Mouse (Mus musculus) intestine, embryonic 15.5 days (tissue): ENCODE data around the gene Dennd5b. TPM values are rescaled to one million over a fixed set of nuclear protein-coding genes. Genes with fewer than 3 reads are reported as not detected.
"Not testable (repeated sequence)": the region's sequence is repeated elsewhere in the genome, so short reads cannot be mapped to it uniquely, and the experiment has no call there.

Experiments used
- ATAC-seq: fragments of 200-750 bp; cut with Nextera tagmentation; 2 replicates; pipeline ENCODE4 v1.8.0; 2017; ENCODE audit warnings: moderate TSS enrichment, moderate library complexity
- H3K27ac ChIP-seq: fragments of 300-500 bp; sonication (generic); 2 replicates; pipeline ENCODE4 v1.5.1; 2015; ENCODE audit warnings: mild to moderate bottlenecking, inconsistent platforms
- H3K27me3 ChIP-seq: fragments of 300-500 bp; sonication (generic); replicated peaks from 2 replicates; pipeline ENCODE4 v1.6.1; 2015; ENCODE audit warnings: inconsistent platforms
- H3K36me3 ChIP-seq: fragments of 300-500 bp; sonication (generic); 2 replicates; pipeline ENCODE4 v1.6.1; 2015; ENCODE audit warnings: inconsistent platforms
- H3K4me1 ChIP-seq: fragments of 300-500 bp; sonication (generic); replicated peaks from 2 replicates; pipeline ENCODE4 v1.6.1; 2015; ENCODE audit warnings: inconsistent platforms
- H3K4me2 ChIP-seq: fragments of 300-500 bp; sonication (generic); replicated peaks from 2 replicates; pipeline ENCODE4 v1.6.1; 2015; ENCODE audit warnings: mild to moderate bottlenecking, inconsistent platforms
- H3K4me3 ChIP-seq: fragments of 300-500 bp; sonication (generic); replicated peaks from 2 replicates; pipeline ENCODE4 v1.5.1; 2015; ENCODE audit warnings: inconsistent platforms
- H3K9ac ChIP-seq: fragments of 300-500 bp; sonication (generic); 2 replicates; pipeline ENCODE4 v1.6.1; 2015; ENCODE audit warnings: inconsistent platforms
- H3K9me3 ChIP-seq: fragments of 300-500 bp; sonication (generic); 2 replicates; pipeline ENCODE4 v1.6.1; 2016; ENCODE audit warnings: inconsistent platforms
- WGBS: fragments of 180-500 bp; shearing (Covaris S2); methylation state at CpG from one replicate; pipeline ENCODE4 v1.1.7; 2015; 5-methylcytosine and 5-hydroxymethylcytosine counted together
- polyA plus RNA-seq: library from polyadenylated mRNA; unstranded; fragments of >200 nt; fragmentation: Nextera tagmentation; extraction: Ambion mirVana; gene quantifications from 2 replicates; pipeline ENCODE4 v1.2.1, GENCODE M21; 2015

Gene Dennd5b
- polyA plus RNA-seq, 1 experiment from 2014 or later: 9.7 TPM

- H3K9me3 ChIP-seq: no peaks in the 10 kb centered on the region
- 51% methylated on average over 4 of the region's 4 CpGs for WGBS
- ATAC-seq: peak; percentile 50; the same call in 1 of the 2 replicates
- H3K9ac ChIP-seq: no peak overlapping the region
- H3K4me3 ChIP-seq: no peak overlapping the region
- H3K36me3 ChIP-seq: peaks cover 7% of the 10 kb centered on the region; the same call in 1 of the 2 replicates
- 0 out of 2 replicates have a peak, but pooled peaks cover 3% of the 10 kb centered on the region for H3K4me1 ChIP-seq
- no peaks in the 10 kb centered on the region for H3K27me3 ChIP-seq
- no peak overlapping the region for H3K4me2 ChIP-seq
- H3K27ac ChIP-seq: no peak overlapping the region
Observed at GRCm38 (mm10) chr6:148992373-148993116, 108.9 kb downstream of the Dennd5b start.

DNA sequence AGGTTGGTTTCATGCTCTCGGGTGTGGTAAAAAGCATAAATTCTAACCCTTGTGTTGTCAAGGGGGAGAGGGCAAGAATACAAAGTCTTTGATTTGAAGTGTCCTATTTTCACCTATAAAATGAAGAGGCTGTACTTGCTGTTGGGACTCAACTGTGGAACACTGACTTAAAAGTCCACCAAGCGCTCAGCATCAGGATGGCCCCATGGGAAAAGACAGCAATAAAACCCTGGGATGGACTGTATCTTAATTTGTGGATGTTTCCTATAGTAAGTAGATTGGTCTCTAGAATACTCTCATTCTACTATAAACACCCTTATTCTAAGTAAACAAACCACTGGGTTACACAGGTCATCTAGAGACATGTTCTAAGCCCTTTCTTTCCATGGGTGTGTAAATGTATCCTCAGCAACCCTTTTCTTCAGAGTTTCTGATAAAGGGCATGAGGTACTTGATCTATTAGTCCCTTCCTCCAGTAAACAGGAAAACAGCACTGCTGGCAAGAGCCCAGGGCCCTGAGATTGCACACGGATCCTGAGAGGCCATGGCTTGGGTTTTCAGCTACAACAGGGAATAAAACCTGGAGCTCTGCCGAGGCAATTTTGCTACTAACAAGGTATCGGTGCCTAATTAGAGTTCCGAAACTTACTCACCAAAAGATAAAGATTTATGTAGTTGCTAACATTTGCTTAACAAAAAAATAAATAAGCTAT lies 109.7 kb downstream of the Dennd5b start:
- Histone ChIP-seq H3K27ac (no peak overlapping the region), H3K4me1 (0 out of 2 replicates have a peak, but pooled peaks cover 3% of the 10 kb centered on the region), H3K9ac (no peak overlapping the region), H3K9me3 (no peaks in the 10 kb centered on the region), H3K27me3 (no peaks in the 10 kb centered on the region), H3K36me3 (peaks cover 7% of the 10 kb centered on the region; the same call in 1 of the 2 replicates), H3K4me3 (no peak overlapping the region), H3K4me2 (no peak overlapping the region)
- no peak for ATAC-seq
- WGBS: 48% methylated on average over 6 of the region's 6 CpGs

DNA sequence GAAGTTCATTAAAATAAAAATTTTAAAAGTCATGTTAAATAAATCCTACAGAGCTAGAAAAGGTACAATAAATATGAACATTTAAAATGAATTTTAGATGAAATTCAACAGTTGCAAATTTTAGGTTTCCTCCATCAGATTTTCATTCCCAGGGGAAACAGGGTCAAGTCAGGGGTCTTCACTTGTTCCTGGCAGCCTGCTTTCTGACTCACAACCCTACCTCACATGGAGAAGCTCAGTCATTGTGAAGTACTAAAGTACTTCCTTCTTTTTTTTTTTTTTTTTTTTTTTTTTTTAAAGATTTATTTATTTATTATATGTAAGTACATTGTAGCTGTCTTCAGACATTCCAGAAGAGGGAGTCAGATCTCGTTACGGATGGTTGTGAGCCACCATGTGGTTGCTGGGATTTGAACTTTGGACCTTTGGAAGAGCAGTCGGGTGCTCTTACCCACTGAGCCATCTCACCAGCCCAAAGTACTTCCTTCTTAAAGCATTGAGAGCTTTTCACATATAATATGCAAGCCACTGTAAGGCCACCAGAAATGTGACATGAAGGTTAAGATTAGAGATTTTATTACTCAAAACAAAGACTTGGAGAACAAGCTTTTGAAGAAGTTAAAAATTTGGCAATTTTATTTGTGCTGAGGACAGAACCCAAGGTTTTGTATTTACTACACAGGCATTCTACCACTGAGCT lies 111.5 kb downstream of the Dennd5b start:
- H3K27ac ChIP-seq, ATAC-seq, H3K9me3 ChIP-seq, H3K9ac ChIP-seq, H3K36me3 ChIP-seq, H3K4me3 ChIP-seq, H3K27me3 ChIP-seq, H3K4me1 ChIP-seq, H3K4me2 ChIP-seq: not testable (repeated sequence)
- 37% methylated on average over 3 of the region's 3 CpGs for WGBS

DNA sequence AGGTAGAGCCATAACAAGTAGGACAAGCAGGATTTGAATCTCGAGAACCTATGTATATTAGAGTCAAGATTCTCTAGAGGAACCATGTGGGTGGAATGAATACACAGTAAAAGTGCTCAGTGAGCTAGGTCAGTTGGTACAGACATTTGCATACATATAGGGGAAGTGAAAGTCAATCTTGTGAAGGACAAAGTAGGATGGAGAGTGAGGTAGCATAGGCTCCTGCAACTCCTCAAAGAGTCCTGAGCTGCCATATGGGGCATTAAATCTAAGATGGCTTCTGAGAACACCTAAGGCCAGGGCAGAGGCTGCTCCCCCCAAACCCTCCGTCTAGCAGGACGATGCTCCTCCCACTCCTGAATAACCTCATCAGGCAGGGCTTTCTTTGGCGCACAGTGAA lies 115.5 kb downstream of the Dennd5b start:
- WGBS: 83% methylated on average over 4 of the region's 4 CpGs
- H3K9ac ChIP-seq: no peak overlapping the region

GRCm38 (mm10) chr6:148980495-148980894 lies 121.0 kb downstream of the Dennd5b start:
- Histone ChIP-seq H3K27me3 (no peaks in the 10 kb centered on the region), H3K4me3 (no peak overlapping the region), H3K27ac (no peak overlapping the region), H3K9me3 (no peaks in the 10 kb centered on the region), H3K4me1 (no peaks in the 10 kb centered on the region), H3K4me2 (no peak overlapping the region), H3K36me3 (no peaks in the 10 kb centered on the region), H3K9ac (no peak overlapping the region)
- WGBS: 69% methylated on average over 3 of the region's 3 CpGs
- no peak for ATAC-seq

More for the DNA sequence above, 115.5 kb downstream of the Dennd5b start:
- Histone ChIP-seq H3K36me3 (no peaks in the 10 kb centered on the region), H3K27me3 (no peaks in the 10 kb centered on the region), H3K4me2 (no peak overlapping the region), H3K27ac (no peak overlapping the region), H3K4me3 (no peak overlapping the region), H3K9me3 (no peaks in the 10 kb centered on the region), H3K4me1 (no peaks in the 10 kb centered on the region)
- no peak for ATAC-seq

- H3K4me1 ChIP-seq: peaks cover 15% of the 10 kb centered on the region; the same call in 1 of the 2 replicates
- no peaks in the 10 kb centered on the region for H3K36me3 ChIP-seq
- no peak overlapping the region for H3K4me3 ChIP-seq
- H3K27ac ChIP-seq: no peak overlapping the region
- H3K9me3 ChIP-seq: no peaks in the 10 kb centered on the region
- H3K4me2 ChIP-seq: no peak overlapping the region
- no peak for ATAC-seq
- no peak overlapping the region for H3K9ac ChIP-seq
- H3K27me3 ChIP-seq: no peaks in the 10 kb centered on the region
- 88% methylated on average over 3 of the region's 3 CpGs for WGBS
Observed at GRCm38 (mm10) chr6:148975096-148975495, 126.4 kb downstream of the Dennd5b start.

DNA sequence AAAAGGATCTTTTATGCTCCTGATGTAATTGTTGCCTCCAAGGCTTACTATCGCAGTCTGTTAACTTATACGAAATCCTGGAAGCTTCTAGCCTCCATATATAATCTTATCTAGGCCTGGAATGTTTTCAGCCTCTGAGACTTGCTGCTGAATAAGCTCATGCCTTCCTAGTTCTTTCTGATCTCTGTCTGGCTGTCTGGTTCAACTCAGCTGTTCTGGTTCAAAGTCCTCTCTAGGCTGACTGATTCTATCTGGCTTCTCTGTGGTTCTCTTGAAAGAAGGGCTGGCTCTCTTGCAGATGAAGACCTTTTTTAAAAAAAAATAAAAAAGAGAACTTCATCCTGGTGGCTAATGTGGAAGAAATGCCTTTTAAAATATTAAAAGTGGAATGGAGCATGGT lies 128.6 kb downstream of the Dennd5b start:
- WGBS: 43% methylated on average over 2 of the region's 2 CpGs
- Histone ChIP-seq H3K27ac (no peak overlapping the region), H3K4me1 (peaks cover 15% of the 10 kb centered on the region; the same call in 1 of the 2 replicates), H3K27me3 (no peaks in the 10 kb centered on the region), H3K9me3 (no peaks in the 10 kb centered on the region), H3K4me3 (no peak overlapping the region), H3K36me3 (no peaks in the 10 kb centered on the region), H3K9ac (no peak overlapping the region), H3K4me2 (no peak overlapping the region)
- peak; percentile 75 for ATAC-seq

DNA sequence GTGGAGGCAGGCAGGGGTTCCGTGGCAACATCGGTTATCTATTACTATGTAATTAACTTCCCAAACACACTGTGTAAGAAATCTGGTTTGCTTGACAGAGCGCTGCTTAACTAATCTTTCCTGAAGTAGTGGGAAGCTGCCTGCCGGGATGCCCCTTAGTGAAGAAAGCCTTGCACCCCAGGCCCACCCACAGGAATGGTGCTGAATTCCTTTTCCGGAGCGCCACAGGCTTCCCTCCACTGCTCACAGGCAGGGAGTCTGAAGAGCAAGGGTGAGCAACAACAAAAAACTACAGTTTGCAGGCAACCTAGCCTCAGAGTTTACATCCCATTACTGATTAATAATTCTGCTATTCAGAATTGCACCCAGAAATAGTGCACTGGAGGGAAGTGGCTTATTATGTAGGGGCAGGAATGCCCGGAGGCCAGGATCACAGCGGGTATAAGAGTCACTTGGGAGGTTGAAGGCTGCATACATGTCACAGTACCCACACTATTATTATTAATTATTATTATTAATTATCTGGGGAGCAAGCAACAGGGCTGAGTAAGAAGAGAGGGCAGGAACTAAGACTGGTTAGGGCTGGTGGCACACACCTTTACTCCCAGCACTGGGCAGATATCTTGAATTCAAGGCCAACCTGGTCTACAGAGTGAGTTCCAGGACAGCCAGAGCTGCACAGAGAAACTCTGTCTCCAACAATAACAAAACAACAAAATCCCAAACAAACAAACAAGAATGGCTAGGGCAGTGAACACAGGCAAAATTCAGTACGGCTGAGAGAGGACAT lies 129.2 kb downstream of the Dennd5b start:
- no peaks in the 10 kb centered on the region for H3K9me3 ChIP-seq
- H3K4me1 ChIP-seq: peaks cover 15% of the 10 kb centered on the region; the same call in 1 of the 2 replicates
- no peak overlapping the region for H3K27ac ChIP-seq
- H3K9ac ChIP-seq: no peak overlapping the region
- H3K4me2 ChIP-seq: no peak overlapping the region
- peak; percentile 52; the same call in 1 of the 2 replicates for ATAC-seq
- H3K36me3 ChIP-seq: no peaks in the 10 kb centered on the region
- H3K4me3 ChIP-seq: no peak overlapping the region
- no peaks in the 10 kb centered on the region for H3K27me3 ChIP-seq
- WGBS: 32% methylated on average over 9 of the region's 9 CpGs

- H3K4me3 ChIP-seq: no peak overlapping the region
- ATAC-seq: no peak
- WGBS: 38% methylated on average over 9 of the region's 9 CpGs
- peak overlapping the region; percentile 24; the same call in 1 of the 2 replicates for H3K4me2 ChIP-seq
- no peaks in the 10 kb centered on the region for H3K27me3 ChIP-seq
- no peak overlapping the region for H3K9ac ChIP-seq
- H3K9me3 ChIP-seq: no peaks in the 10 kb centered on the region
- no peaks in the 10 kb centered on the region for H3K36me3 ChIP-seq
- H3K27ac ChIP-seq: no peak overlapping the region
- H3K4me1 ChIP-seq: peaks cover 15% of the 10 kb centered on the region; the same call in 1 of the 2 replicates
Observed at GRCm38 (mm10) chr6:148971385-148971940, 130.0 kb downstream of the Dennd5b start.

DNA sequence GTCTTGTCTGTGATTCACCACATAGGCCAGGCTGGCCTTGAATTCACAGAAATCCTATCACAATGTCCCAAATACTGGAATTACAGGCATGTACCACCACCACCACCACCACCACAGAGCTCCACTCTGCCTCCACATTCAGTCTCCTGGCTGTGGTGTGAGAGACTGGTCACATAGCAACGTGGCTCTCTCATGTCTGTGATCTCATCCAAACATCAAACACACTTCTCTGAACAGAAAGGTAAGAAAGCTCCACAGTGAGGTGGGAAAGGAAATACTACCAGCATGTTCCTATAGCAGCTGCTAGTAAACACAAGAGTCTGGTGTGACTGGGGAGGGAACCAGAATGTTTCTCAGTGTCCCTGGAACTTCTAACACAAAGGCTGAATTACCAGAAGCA lies 140.2 kb downstream of the Dennd5b start:
- 29% methylated on average over 1 of the region's 1 CpGs for WGBS
- H3K9ac ChIP-seq: no peak overlapping the region
- ATAC-seq: no peak
- H3K4me1 ChIP-seq: no peaks in the 10 kb centered on the region
- H3K9me3 ChIP-seq: no peaks in the 10 kb centered on the region
- no peak overlapping the region for H3K4me3 ChIP-seq
- no peaks in the 10 kb centered on the region for H3K27me3 ChIP-seq
- H3K27ac ChIP-seq: no peak overlapping the region
- no peak overlapping the region for H3K4me2 ChIP-seq
- H3K36me3 ChIP-seq: no peaks in the 10 kb centered on the region

DNA sequence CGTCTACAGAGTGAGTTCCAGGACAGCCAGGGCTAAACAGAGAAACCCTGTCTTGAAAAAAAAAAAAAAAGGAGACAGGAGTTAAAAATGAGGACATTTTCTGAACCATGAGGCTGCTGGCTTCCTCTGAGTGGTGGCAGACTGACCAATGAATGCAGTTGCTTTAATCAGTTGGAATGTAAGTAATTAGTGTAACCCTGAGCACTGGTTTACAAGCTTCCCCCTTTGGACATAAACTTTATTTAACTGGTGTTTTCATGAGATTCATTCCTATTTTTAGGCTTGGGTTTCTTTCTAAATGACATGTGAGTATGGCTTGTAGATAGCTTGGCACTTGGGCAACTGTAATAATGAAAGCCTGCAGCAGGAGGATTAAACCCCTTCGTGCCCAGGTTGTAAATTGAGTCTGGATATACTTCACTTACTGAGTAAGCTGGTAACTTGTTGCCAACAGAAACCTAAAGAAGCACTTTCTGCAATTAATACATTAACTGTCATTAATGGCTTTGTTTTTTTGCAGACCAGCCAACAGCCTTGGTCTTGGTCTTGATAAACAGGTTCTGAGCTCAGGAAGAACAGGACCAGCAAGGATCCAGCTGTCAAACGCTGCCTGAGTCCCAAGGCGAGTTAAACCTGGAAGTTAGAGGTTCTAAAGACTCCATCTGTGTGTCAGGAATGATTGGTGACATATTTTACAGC lies 141.8 kb downstream of the Dennd5b start:
- no peak for ATAC-seq
- Histone ChIP-seq H3K36me3 (no peaks in the 10 kb centered on the region), H3K27me3 (no peaks in the 10 kb centered on the region), H3K4me2 (no peak overlapping the region), H3K4me3 (no peak overlapping the region), H3K9ac (no peak overlapping the region), H3K27ac (no peak overlapping the region), H3K9me3 (no peaks in the 10 kb centered on the region), H3K4me1 (no peaks in the 10 kb centered on the region)
- 40% methylated on average over 4 of the region's 4 CpGs for WGBS
